Mouse (Mus musculus) C2C12 (cell line): ENCODE results near the gene Btbd11.

ENCODE experiments used
- CEBPB ChIP-seq: IDR thresholded peaks from one replicate; pipeline ENCODE4 v1.6.1; 2011; ENCODE audit warnings: low read depth, mild to moderate bottlenecking, control low read depth, moderate library complexity
- CTCF ChIP-seq: IDR thresholded peaks from one replicate; pipeline ENCODE4 v1.5.1; 2011; ENCODE audit not compliant: control insufficient read depth, insufficient read depth, insufficient read length
- FOSL1 ChIP-seq: IDR thresholded peaks from one replicate; pipeline ENCODE4 v1.8.0; 2011; ENCODE audit warnings: mild to moderate bottlenecking, low read length; ENCODE audit not compliant: poor library complexity, insufficient read depth, severe bottlenecking
- MAX ChIP-seq: IDR thresholded peaks from one replicate; pipeline ENCODE4 v1.6.1; 2011; ENCODE audit warnings: mild to moderate bottlenecking, control low read depth
- MYOD1 ChIP-seq: IDR thresholded peaks from one replicate; pipeline ENCODE4 v1.6.1; 2011; ENCODE audit warnings: low read depth; ENCODE audit not compliant: control insufficient read depth, insufficient read length
- MYOG ChIP-seq: IDR thresholded peaks from one replicate; pipeline ENCODE4 v1.6.1; 2011; ENCODE audit not compliant: control insufficient read depth, insufficient read length; ENCODE audit errors: extremely low read depth
- USF1 ChIP-seq: IDR thresholded peaks from one replicate; pipeline ENCODE4 v1.6.1; 2011; ENCODE audit warnings: low read depth, mild to moderate bottlenecking, control low read depth, moderate library complexity

DNA sequence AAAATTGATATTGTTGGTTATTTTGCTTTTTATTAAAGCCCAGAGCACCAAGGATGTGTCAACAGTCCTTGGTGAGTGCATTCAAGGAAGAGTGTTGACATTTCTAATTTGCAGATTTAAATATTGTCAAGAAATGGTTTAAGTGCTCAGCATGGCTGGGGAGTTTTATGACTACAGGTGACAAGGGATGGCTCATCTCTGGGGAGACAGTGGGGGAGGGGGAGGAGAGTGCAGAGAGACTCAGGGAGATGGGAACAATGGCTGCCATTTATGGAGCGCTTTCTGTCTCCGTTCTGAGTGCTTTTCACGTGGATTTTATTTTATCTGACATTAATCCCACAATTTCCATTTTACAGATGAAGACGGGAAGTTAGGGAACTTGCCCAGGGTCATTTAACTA lies 81.9 kb downstream of the Btbd11 start:
- TF ChIP-seq CTCF (no peak), USF1 (no peak), CEBPB (no peak), MYOD1 (no peak), MAX (no peak), MYOG (no peak), FOSL1 (no peak)
